Mouse (Mus musculus): ENCODE measurements at regions not wholly inside any gene's neighbourhood (a gene's known extent, or its start where the extent isn't known, plus 50 kb on each side); places are given as distances from the start of the nearest gene placed in this dataset.

- peak in 1 of 2 experiments; percentile 56 for DNase-seq (ENCODE audit: extremely low spot score in 1 of 2, low spot score in 1 of 2)
Observed at GRCm38 (mm10) chr5:121078531-121078930, 68.6 kb upstream of the Rph3a start.

- no peak for DNase-seq (ENCODE audit: extremely low spot score in 1 of 2, low spot score in 1 of 2)
Observed at GRCm38 (mm10) chr5:121076741-121077140, 66.8 kb upstream of the Rph3a start.

GRCm38 (mm10) chr5:121068821-121069220 lies 58.9 kb upstream of the Rph3a start:
- DNase-seq (ENCODE audit: extremely low spot score in 1 of 2, low spot score in 1 of 2) = no peak

GRCm38 (mm10) chr5:121064721-121065120 lies 54.8 kb upstream of the Rph3a start:
- no peak for DNase-seq (ENCODE audit: extremely low spot score in 1 of 2, low spot score in 1 of 2)

- DNase-seq (ENCODE audit: extremely low spot score in 1 of 2, low spot score in 1 of 2) = no peak
Observed at GRCm38 (mm10) chr5:121062930-121063584, 53.2 kb upstream of the Rph3a start.

- DNase-seq (ENCODE audit: extremely low spot score in 1 of 2, low spot score in 1 of 2) = no peak
Observed at GRCm38 (mm10) chr5:121061688-121062087, 51.8 kb upstream of the Rph3a start.

All from layer of hippocampus, postnatal 25 days (tissue).